ENCODE assay signal across 17 mouse cellular contexts in genomic region chr11:5263078-5263730, GRCm38 (mm10). TPM values are rescaled to one million over a fixed set of nuclear protein-coding genes. Genes with fewer than 3 reads are reported as not detected.
A peak's percentile ranks its signal among the peaks of the same experiment; 100 is the strongest.
DNase-seq lines count a peak whose midpoint lies in the region; ATAC-seq and TF ChIP-seq lines count a peak whose summit lies in the region.
"Had no signal": no experiment of that assay in that cellular context is flagged by ENCODE, and none has a peak within 500 bp of the region (broad histone marks: within the 10 kb centered on the region; RNA-seq: fewer than 3 reads in every experiment).

No protein-coding gene starts in this region.

- dilution Hi-C loops in CH12.LX (cut with MboI; ENCODE audit: extremely low pct_ligation_motif_present, extremely low pct_unique_long_range_greater_than_20kb, low sequenced_read_pairs), result no loop called here

- 64% methylated on average over 26 of the region's 26 CpGs for WGBS in intestine, embryonic 16.5 days
- WGBS in intestine, embryonic 15.5 days, result 59% methylated on average over 26 of the region's 26 CpGs
- 50% methylated on average over 26 of the region's 26 CpGs for WGBS in embryonic facial prominence, embryonic 15.5 days

- H3K4me3 ChIP-seq in intestine, embryonic 16.5 days (ENCODE audit: low read length), result no peak overlapping the region
- H3K4me3 ChIP-seq in intestine, embryonic 15.5 days (replicated peaks), result no peak overlapping the region
- H3K4me3 ChIP-seq in CH12.LX (replicated peaks in 1 of 3; ENCODE audit: low read depth in 2 of 3, low read length in 2 of 3, poor library complexity in 1 of 3), result no peak overlapping the region
- H3K4me3 ChIP-seq in embryonic facial prominence, embryonic 15.5 days (replicated peaks), result peak overlapping the region; percentile 7; the same call in 1 of the 2 replicates
- H3K4me3 ChIP-seq: midbrain, embryonic 12.5 days; neural tube, embryonic 12.5 days had no signal

- no peak for TF ChIP-seq EP300 in CH12.LX (IDR thresholded peaks at IDR 0.05; ENCODE audit: low read length)

- in situ Hi-C loops in CH12.LX (cut with MboI; ENCODE audit: low pct_ligation_motif_present, low pct_unique_long_range_greater_than_20kb, low sequenced_read_pairs), result no loop called here

- no peak for TF ChIP-seq CTCF in CH12.LX (conservative IDR thresholded peaks at IDR 0.05 in 1 of 2, IDR thresholded peaks at IDR 0.05 in 1 of 2; ENCODE audit: low read depth in 2 of 2, low read length in 2 of 2)

- TF ChIP-seq POLR2A in CH12.LX (IDR thresholded peaks at IDR 0.05; ENCODE audit: low read depth, low read length), result peak; percentile 64

- H3K36me3 ChIP-seq in intestine, embryonic 16.5 days (ENCODE audit: control insufficient read depth, insufficient read depth, low read length), result no peaks in the 10 kb centered on the region
- no peaks in the 10 kb centered on the region for H3K36me3 ChIP-seq in intestine, embryonic 15.5 days
- H3K36me3 ChIP-seq in CH12.LX (replicated peaks in 1 of 2; ENCODE audit: control insufficient read depth in 1 of 2, insufficient read depth in 1 of 2, low read length in 1 of 2), result no peaks in the 10 kb centered on the region
- H3K36me3 ChIP-seq in embryonic facial prominence, embryonic 15.5 days, result no peaks in the 10 kb centered on the region
- H3K36me3 ChIP-seq: midbrain, embryonic 12.5 days; neural tube, embryonic 12.5 days had no signal

- DNase-seq in cerebellum, adult 11-12 months, result peak; percentile 30
- no peak for DNase-seq in CH12.LX (ENCODE audit: extremely low read depth)
- no peak for DNase-seq in left cerebral cortex, postnatal 14 days (ENCODE audit: low spot score in 2 of 2)
- DNase-seq in neural tube, embryonic 10.5 days (ENCODE audit: extremely low spot score, low spot score), result no peak
- DNase-seq: adrenal gland, postnatal 36 days; gastrocnemius, postnatal 14 days; kidney, postnatal 14 days; right cerebral cortex, adult 18-20 months had no signal

- TF ChIP-seq RAD21 in CH12.LX (IDR thresholded peaks at IDR 0.05; ENCODE audit: low read depth, low read length), result no peak

- peak overlapping the region; percentile 24; the same call in 1 of the 2 replicates for H3K9ac ChIP-seq in intestine, embryonic 16.5 days (ENCODE audit: low read depth, low read length)
- H3K9ac ChIP-seq in intestine, embryonic 15.5 days, result no peak overlapping the region
- no peak overlapping the region for H3K9ac ChIP-seq in CH12.LX (ENCODE audit: insufficient read depth, low read depth)
- no peak overlapping the region for H3K9ac ChIP-seq in embryonic facial prominence, embryonic 15.5 days
- H3K9ac ChIP-seq: hindbrain, embryonic 14.5 days; midbrain, embryonic 12.5 days; neural tube, embryonic 12.5 days had no signal

- H3K27me3 ChIP-seq in intestine, embryonic 16.5 days (replicated peaks; ENCODE audit: control insufficient read depth, insufficient read depth, low read length), result no peaks in the 10 kb centered on the region
- H3K27me3 ChIP-seq in intestine, embryonic 15.5 days (replicated peaks), result no peaks in the 10 kb centered on the region
- H3K27me3 ChIP-seq in CH12.LX (replicated peaks), result peaks cover 11% of the 10 kb centered on the region
- H3K27me3 ChIP-seq in embryonic facial prominence, embryonic 15.5 days, result no peaks in the 10 kb centered on the region
- H3K27me3 ChIP-seq: neural tube, embryonic 12.5 days; Patski had no signal

- no peak overlapping the region for H3K27ac ChIP-seq in intestine, embryonic 16.5 days (ENCODE audit: low read length)
- no peak overlapping the region for H3K27ac ChIP-seq in intestine, embryonic 15.5 days
- H3K27ac ChIP-seq in CH12.LX (ENCODE audit: insufficient read depth, low read depth), result 0 out of 2 replicates have a peak overlapping the region, but pooled peaks have one; percentile 7
- H3K27ac ChIP-seq in embryonic facial prominence, embryonic 15.5 days (replicated peaks), result peak overlapping the region; percentile 86
- H3K27ac ChIP-seq: hindbrain, embryonic 14.5 days; midbrain, embryonic 12.5 days; neural tube, embryonic 12.5 days had no signal

- intact Hi-C loops in left cerebral cortex, postnatal 14 days (cut with DNase I), result loop anchor here (5.0 to 10.0 kb wide), 2 partner anchors 81 to 148 kb away; no protein-coding TSS in a partner anchor

- no peaks in the 10 kb centered on the region for H3K9me3 ChIP-seq in intestine, embryonic 16.5 days (ENCODE audit: control insufficient read depth, low read length)
- H3K9me3 ChIP-seq in intestine, embryonic 15.5 days, result no peaks in the 10 kb centered on the region
- peaks cover 2% of the 10 kb centered on the region for H3K9me3 ChIP-seq in CH12.LX (replicated peaks; ENCODE audit: low read length)
- H3K9me3 ChIP-seq in embryonic facial prominence, embryonic 15.5 days (replicated peaks), result no peaks in the 10 kb centered on the region
- H3K9me3 ChIP-seq: midbrain, embryonic 12.5 days; neural tube, embryonic 12.5 days had no signal

- H3K4me1 ChIP-seq in intestine, embryonic 16.5 days (ENCODE audit: control insufficient read depth, insufficient read depth, low read length), result peaks cover 9% of the 10 kb centered on the region; the same call in 1 of the 2 replicates
- 0 out of 2 replicates have a peak, but pooled peaks cover 8% of the 10 kb centered on the region for H3K4me1 ChIP-seq in intestine, embryonic 15.5 days (replicated peaks)
- peaks cover 18 to 36% of the 10 kb centered on the region in 2 experiments for H3K4me1 ChIP-seq in CH12.LX (ENCODE audit: control insufficient read depth in 1 of 2, insufficient read depth in 2 of 2)
- H3K4me1 ChIP-seq in embryonic facial prominence, embryonic 15.5 days, result peaks cover 21% of the 10 kb centered on the region

- no peak overlapping the region for H3K4me2 ChIP-seq in intestine, embryonic 16.5 days (ENCODE audit: low read depth, low read length)
- no peak overlapping the region; the same call in 1 of the 2 replicates for H3K4me2 ChIP-seq in intestine, embryonic 15.5 days (replicated peaks)
- H3K4me2 ChIP-seq in CH12.LX (ENCODE audit: insufficient read depth, low read depth, poor library complexity, severe bottlenecking), result peak overlapping the region; percentile 8; the same call in 1 of the 2 replicates
- H3K4me2 ChIP-seq in embryonic facial prominence, embryonic 15.5 days (replicated peaks), result peak overlapping the region; percentile 21
- H3K4me2 ChIP-seq: hindbrain, embryonic 14.5 days; liver, embryonic 11.5 days; midbrain, embryonic 12.5 days; neural tube, embryonic 12.5 days had no signal

- no peak for ATAC-seq in cerebellum, adult (ENCODE audit: insufficient number of reproducible peaks, low FRiP score, low TSS enrichment)
- no peak for ATAC-seq in intestine, embryonic 16.5 days
- no peak for ATAC-seq in intestine, embryonic 15.5 days
- 0 out of 2 replicates have a peak, but pooled peaks have one; percentile 37 for ATAC-seq in embryonic facial prominence, embryonic 15.5 days (ENCODE audit: insufficient number of reproducible peaks, low FRiP score, low TSS enrichment, low read depth)
- ATAC-seq: Patski had no signal

- no peaks in the 10 kb centered on the region for H3K79me2 ChIP-seq in CH12.LX (replicated peaks; ENCODE audit: control insufficient read depth, extremely low read depth, insufficient read depth, poor library complexity, severe bottlenecking)

TF ChIP-seq in CH12.LX, 34 proteins besides CTCF, POLR2A, EP300 and RAD21:
- TF ChIP-seq MAFK (IDR thresholded peaks at IDR 0.05; ENCODE audit: insufficient replicate concordance, low read length), result no peak
- peak; percentile 76; the same call in 1 of the 2 replicates for TF ChIP-seq CHD1 (IDR thresholded peaks at IDR 0.05; ENCODE audit: low read depth, low read length)
- peak; percentile 53; the same call in 1 of the 2 replicates for TF ChIP-seq TCF12 (IDR thresholded peaks at IDR 0.05; ENCODE audit: low read depth, low read length)
- peak; percentile 7; the same call in 1 of the 2 replicates for TF ChIP-seq NELFE (IDR thresholded peaks at IDR 0.05; ENCODE audit: low read depth, low read length)
- TF ChIP-seq HCFC1 (IDR thresholded peaks at IDR 0.05; ENCODE audit: low read depth, low read length), result peak; percentile 33; the same call in 1 of the 2 replicates
- no peak; the same call in 1 of the 2 replicates for TF ChIP-seq SIN3A (IDR thresholded peaks at IDR 0.05; ENCODE audit: low read length)
- no peak for TF ChIP-seq ELF1 (IDR thresholded peaks at IDR 0.05; ENCODE audit: low read depth, low read length)
- 0 out of 2 replicates have a peak, but pooled peaks have one; percentile 10 for TF ChIP-seq NRF1 (IDR thresholded peaks at IDR 0.05; ENCODE audit: low read depth, low read length)
- peak; percentile 87; the same call in 1 of the 2 replicates for TF ChIP-seq ZMIZ1 (IDR thresholded peaks at IDR 0.05; ENCODE audit: low read depth, low read length)
- TF ChIP-seq UBTF (IDR thresholded peaks at IDR 0.05; ENCODE audit: low read depth, low read length), result peak; percentile 59; the same call in 1 of the 2 replicates
- no peak for TF ChIP-seq MAX (IDR thresholded peaks at IDR 0.05; ENCODE audit: low read length)

RNA-seq across cellular contexts. Expression of gene Kremen1, which starts 1.8 kb away (rescaled TPM):
- 9.1 and 10.5 TPM in 2 replicates for polyA plus RNA-seq in intestine, embryonic 16.5 days (2015; fragmentation: Nextera tagmentation; extraction: Ambion mirVana)
- 10.4 and 11.7 TPM in 2 replicates for polyA plus RNA-seq in intestine, embryonic 15.5 days (2015; fragmentation: Nextera tagmentation; extraction: Ambion mirVana)
- total RNA-seq in CH12.LX (2012; rRNA removed) (9.9 and 11.8 TPM in 2 replicates), CH12.LX (2014; rRNA removed) (4.4 and 5.0 TPM in 2 replicates)
- polyA plus RNA-seq in CH12.LX (2012; ENCODE audit: insufficient read length, low read depth), result 6.9 and 7.3 TPM in 2 replicates
- polyA plus RNA-seq in embryonic facial prominence, embryonic 15.5 days (2015; fragmentation: Nextera tagmentation; extraction: Ambion mirVana), result 39.5 and 40.5 TPM in 2 replicates
- total RNA-seq in left cerebral cortex, postnatal 14 days (2021), result 10 to 100 TPM; 10.6 to 12.7 TPM

Comparison
In these comparisons a context has a peak if more than half of its experiments do, and no peak if none do; other contexts are left out.
1. H3K27ac ChIP-seq: peak in CH12.LX (single experiment) and embryonic facial prominence, embryonic 15.5 days (single experiment); none in intestine, embryonic 16.5 days (single experiment) and intestine, embryonic 15.5 days (single experiment).
2. H3K4me2 ChIP-seq: peak in CH12.LX (single experiment) and embryonic facial prominence, embryonic 15.5 days (single experiment); none in intestine, embryonic 16.5 days (single experiment) and intestine, embryonic 15.5 days (single experiment).